Mouse (Mus musculus): ENCODE data around the gene Dpf2.

Gene Dpf2

DNA sequence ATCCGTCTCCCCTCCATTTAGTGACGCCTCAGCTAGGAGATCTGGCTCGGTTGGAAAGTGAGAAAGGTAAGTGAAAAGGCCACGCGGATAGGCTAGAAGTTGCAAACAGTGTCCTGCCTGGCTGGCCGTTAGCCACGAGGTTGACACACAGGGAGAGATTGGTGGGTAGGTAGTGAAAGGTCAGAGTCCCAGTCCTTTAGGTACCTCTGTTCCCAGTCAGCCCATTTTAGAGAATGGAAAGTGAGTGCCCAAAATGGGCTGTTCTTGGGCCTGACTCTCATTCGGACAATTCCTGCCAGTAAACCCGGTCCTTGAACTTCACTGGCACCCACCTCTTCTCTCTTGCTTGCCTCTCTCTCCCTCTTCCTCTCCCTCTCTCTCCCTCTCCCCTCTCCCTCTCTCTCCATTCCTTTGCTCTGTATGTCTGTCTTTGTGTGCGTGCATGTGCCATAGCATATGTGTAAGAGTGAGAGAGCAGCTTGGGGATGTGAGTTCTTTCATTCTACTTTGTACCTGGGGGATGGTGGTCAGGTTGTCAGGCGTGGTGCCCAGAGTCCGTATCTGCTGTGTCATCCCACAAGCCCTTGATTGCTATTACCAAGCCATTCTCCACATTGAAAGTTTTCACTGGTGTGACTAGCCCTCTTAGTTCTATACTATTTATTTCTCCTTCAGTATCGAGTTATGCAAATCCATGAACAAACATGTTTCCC, at the start of gene Dpf2:
Gene Dpf2 (minus strand): TSS at position 4 of the 713 bp plus-strand sequence.
- DNase-seq (ENCODE audit: low spot score in 2 of 2), result no peak

DNA sequence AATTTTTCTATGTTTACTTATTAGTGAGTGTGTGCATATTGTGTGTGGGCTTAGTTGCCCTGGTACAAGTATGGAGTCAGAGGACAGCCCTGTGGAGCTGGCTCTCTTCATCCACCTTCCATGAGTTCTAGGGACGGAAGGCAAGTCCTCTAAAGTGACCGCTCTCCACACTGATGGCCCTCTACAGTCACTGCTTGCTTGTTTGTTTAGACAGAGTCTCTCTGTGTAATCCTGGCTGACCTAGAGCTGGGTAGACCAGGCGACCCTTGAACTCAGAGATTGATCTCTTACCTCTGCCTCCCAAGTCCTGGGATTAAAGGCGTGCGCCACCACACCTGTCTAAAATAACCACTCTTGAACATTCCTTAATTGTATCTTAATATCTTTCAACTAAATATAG, 44.6 kb upstream of the Dpf2 start:
- DNase-seq (ENCODE audit: low spot score in 2 of 2), result no peak

DNA sequence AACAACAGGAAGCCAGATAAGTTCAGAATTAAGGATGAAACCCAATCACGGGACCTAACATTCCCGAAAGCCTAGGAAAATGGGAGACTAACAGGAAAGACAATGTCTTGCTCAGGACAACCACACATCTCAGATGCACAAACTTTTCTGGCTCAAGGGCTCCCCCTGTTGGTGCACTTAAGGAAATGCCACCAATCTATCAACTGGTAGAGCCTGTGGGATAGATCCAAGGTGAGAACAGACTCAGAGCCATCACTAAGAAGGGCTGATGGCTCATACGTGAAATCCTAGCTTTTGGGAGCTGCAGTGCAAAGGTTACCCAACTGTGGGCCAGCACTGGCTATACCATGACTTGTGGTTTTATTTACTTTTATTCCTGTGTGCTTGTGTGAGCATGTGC, 43.9 kb upstream of the Dpf2 start:
- DNase-seq (ENCODE audit: low spot score in 2 of 2), result peak; percentile 74 to 93

DNA sequence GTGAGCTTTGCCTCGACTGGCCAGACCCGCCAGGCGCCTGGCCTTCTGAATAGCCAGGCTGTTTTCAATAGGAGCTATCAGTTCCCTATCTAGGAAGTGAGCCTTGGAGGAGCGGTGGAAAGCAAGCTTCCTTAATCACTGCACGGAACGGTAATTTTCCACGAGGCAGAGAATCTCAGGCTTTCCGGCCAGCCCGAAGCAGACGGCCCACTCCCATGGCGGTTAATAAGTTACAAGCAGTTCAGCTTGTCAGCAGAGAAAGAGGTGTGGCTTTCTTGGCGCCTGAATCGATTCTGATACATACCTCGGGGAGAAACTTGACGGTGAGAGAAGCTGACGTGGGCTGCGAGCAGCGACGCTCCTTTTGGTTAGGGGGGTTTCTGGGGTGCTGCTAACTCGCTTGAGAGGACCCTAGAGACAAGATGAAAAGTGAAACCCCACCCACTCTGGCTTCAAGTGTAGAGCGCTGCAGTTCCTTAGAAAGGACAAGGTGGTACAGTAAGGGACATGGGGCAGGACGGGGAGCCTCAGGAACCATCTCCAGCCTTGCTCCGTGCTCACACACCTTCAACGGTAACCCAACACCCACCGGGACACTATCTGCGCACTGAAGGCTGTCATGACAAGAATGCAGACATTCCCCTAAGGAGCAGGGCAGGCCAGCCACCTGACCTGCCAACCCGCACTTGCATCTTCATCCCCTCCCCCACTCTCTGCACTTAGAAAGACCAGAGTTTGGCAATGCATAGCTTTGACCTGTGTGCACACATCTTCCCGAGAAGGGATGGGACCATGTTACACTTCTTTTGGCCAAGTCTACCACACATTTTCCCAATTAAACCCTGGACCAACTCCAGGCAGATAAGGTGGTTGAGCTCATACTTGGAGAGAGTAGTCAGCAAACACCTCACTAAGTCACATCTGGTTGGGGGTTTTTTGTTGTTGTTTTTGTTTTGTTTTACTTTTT, 43.2 kb upstream of the Dpf2 start:
- DNase-seq (ENCODE audit: low spot score in 2 of 2), result no peak

DNA sequence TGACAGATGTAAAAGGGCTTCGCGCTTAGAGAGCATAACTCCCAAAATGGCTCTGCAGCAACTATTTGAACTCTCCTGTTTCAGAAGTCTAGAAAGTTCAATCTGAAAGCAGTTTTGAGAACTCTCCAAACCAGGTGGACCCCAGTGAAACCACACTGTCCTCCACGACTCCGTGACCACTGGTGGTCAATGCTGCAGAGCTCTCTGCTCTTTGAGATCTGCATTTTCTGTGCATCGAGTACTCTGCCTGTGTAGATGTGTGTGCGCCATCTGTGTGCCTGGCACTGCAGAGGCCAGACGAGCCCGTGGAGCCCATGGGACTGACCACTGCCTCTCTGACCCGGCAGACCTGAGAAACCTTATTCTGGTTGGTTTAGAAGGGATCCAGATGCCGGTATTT, 42.1 kb upstream of the Dpf2 start:
- DNase-seq (ENCODE audit: low spot score in 2 of 2), result no peak

DNA sequence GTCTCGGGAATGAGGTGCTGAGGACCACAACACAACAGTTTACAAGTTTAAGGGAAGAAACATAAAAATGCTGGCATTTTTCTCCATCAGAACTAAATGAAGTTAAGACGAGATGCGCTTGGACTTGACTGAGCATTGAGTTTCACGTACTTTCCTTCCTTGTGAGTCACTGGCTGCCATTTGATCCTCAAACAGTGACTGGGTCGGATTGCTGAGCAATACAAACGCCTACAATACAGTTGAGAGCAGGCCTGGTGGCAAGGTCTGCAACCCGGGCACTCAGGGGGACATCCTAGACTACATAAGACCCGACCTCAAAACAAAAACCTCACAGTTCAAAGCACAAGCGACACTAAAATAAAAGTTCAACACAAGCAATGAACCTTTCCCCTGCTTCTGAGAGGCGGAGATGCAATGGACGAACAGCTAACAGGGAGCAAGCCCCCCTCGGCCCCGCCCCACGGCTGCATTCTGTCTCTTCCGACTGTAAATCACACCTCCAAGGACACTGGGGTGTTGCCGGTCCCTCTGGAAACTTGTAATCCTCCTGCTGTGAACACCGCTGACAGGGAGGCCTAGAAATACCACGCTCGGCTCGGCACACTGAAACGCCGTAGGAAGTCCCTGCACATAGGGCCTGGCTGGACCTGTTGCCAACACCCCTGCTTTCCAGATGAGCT, 41.4 kb upstream of the Dpf2 start:
- no peak for DNase-seq (ENCODE audit: low spot score in 2 of 2)

DNA sequence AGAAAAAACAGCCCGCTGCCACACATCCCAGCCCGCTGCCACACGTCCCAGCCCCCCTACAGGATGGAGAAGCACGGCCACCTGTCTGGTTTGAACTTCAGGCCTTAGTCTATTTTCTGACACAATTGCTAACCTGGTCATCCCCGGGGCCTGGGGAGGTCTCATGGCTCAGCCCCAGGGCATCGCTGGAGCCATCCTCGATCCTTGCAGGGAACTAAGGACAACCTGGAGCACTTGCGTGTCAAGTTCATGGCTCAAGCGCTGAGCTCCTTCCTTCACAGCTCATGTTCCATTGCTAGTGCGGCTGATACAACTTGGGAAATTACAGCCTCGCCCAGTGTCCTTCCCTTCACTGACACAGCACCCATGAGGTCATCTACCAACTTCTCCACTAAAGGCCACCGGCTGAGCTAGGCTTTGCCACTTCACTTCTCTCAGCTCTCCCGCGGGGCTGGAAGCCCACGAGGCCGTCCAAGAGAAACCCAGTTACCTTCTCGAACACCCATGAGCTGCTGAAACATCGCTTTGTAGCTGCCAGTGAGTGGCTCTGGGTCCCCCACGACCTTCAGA, 40.5 kb upstream of the Dpf2 start:
- no peak for DNase-seq (ENCODE audit: low spot score in 2 of 2)

DNA sequence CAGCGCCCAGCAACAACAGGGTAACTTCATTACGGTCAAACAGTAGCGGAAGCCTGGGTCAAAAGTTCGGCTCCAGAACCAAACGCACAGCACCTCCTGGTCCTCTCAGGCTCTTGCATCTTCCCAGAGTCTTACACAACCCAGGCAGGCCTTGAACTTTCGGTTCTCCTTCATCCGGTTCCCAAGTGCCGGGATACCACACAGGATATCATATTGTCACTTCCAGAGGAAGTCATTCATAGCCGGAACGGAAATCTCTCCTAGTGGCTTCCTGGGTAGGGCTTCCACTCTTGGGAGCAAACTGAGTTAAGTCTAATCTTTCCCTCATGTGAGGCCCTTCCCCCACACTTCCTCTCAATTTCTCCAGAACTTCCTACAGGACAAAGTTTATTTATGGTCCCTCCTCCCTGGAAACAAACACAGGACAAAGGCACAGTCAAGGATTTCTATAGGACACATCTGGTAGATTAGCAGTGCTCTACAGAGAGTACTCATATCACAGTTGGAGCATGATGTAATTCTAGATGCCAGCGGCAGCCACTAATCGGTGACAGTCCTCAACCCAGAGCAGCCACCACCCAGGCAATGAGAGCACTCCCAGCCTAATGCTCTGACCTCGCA, 39.4 kb upstream of the Dpf2 start:
- no peak for DNase-seq (ENCODE audit: low spot score in 2 of 2)

DNA sequence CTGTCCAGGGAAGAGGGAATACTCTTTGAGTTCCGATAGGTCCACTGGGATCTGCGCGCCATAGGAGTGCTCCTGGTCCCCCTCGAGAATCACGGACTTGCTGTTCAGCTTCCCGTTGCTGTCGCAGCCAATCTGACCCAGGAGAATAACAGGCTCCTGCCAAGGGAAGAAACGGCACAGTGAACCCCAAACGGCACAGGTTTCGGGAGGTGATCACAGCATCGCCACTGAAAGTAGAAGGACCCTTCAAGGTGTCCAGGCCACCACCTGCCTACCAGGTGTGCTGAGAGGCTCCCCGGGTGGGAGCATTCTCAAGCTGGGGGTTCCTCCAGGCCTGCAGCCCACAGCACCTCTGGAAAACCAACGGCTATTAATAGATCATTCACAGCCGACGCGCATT, 38.8 kb upstream of the Dpf2 start:
- no peak for DNase-seq (ENCODE audit: low spot score in 2 of 2)

DNA sequence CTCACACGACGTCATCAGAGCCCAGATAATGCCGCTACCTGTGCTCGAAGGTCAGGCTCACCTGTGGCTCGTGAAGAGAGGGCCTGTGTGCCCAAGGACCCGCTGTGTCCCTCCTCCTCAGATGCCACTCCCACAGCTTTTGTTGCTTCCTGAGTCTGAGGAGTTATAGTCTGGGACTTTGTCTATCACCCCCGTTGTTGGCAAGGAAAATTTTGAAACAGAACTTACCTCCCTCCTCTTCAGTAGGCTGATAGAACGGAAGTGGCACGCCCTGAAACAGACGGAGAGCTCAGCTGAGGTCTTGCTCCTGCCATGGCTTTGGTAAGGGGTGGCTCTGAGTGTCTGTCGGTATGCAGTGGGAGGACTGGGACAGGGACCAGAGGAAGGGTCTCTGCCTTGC, 37.4 kb upstream of the Dpf2 start:
- DNase-seq (ENCODE audit: low spot score in 2 of 2), result no peak

DNA sequence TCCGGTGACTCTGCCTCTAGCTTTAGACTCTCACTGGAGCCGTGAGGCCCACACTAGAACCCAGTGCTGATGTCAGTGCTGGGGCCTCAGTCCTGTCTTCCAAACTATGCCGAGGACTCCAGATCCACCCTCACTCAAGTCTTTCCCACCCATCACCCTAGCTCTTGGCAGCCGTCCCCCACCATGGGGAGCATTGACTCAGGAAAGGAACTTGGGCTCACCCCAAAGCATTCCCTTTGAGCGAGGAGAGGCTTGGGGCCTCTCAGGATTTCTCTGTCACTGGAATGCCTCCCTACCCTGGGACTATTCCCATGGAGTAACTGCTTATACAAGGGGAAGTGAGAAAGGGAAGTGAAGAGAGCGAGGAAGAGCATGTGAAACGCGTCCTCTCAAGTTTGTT, 33.1 kb upstream of the Dpf2 start:
- DNase-seq (ENCODE audit: low spot score in 2 of 2), result no peak

DNA sequence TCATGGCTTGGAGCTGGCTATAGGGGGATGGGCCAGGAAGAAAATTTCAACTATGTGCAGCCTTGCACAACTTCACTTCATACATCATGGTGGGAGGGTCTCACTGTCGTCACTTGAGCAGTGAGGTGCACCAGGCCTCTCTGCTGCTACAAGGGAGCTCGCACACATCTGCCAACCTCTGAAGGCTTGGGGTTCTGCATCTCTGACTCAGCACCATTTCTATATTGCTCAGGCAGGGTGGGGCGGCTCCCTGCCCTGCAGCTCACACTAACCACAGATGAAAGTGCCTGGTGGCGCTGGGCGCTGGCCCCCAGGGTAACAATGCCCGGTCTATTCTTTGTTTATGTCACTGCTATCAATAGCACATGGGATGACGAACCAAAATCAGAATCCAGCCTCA, 32.2 kb upstream of the Dpf2 start:
- no peak for DNase-seq (ENCODE audit: low spot score in 2 of 2)

DNA sequence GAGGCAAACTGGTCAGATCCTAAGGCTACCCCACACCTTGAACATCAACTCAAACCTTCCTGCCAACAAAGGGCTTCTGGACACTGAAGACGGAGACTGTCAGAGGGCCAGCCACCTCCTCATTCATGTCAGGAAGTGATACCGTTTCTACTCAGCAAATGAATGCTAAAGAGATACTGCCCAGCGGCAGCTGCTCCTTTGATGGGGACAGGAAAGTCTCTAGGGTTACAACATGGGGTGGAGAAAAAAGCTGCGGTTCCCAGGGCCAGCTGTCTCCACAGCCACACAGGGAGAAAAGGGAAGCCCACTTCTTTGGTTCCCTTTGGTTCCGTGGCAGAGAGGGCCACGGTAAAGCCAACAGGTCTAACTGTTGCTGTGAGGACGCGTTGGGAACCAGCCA, 31.3 kb upstream of the Dpf2 start:
- DNase-seq (ENCODE audit: low spot score in 2 of 2), result no peak

DNA sequence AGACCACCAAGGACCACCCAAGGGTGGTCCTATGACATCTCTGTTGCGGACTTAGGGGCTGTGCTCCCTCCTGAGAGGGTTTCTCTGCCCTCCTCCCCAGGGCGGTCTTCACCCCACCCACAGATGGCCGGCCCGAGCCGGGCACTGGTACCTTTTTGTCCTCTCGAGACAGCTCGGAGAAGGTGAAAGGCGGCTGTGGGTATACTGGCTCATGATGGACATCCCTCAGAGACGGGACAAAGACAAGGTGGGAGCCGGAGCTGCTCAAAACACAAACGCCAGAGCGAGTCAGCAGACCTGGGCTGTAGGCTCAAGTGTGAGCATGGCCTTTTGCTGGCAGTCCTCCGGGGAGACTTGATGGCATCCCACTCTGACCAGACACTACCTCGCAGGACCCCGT, 30.6 kb upstream of the Dpf2 start:
- DNase-seq (ENCODE audit: low spot score in 2 of 2), result peak in 1 of 2 experiments; percentile 60

DNA sequence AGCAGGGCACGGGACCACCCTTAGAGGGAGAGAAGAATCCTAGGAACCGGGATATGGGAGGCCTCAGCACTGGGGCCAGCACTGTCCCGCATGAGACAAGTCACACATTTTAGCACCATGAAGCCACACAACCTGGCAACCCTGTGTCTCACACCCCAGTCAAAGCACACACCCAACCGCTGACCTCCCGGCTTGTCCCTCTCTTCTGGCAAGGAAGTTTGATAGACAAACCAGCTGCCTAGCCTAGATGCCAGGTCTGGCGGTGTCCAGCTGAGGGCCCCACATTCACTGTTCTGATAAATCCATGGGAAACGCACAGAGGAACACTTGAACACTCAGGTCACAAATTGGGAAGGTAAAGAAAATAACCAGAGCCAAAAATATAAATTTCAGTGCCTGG, 29.8 kb upstream of the Dpf2 start:
- DNase-seq (ENCODE audit: low spot score in 2 of 2), result no peak

DNA sequence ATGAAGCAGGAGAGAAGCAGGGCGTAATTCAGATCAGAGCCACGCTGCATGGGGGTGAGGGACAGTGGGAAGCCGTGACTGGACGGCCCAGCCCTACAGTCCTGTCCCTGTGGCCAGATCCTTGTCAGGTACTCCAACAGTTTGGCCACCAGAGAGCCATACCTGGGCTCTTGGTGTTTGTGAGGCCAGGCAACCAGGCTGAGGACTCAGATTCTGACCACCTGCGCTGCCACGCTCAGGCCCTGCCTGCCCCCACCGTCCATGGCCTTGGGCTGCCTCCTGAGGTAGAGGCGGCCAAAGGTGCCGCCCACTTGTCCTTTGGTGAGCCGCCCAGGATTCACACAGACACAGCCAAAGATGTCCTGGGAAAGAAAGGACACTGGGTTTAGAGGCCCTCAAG, 27.8 kb upstream of the Dpf2 start:
- DNase-seq (ENCODE audit: low spot score in 2 of 2), result no peak

DNA sequence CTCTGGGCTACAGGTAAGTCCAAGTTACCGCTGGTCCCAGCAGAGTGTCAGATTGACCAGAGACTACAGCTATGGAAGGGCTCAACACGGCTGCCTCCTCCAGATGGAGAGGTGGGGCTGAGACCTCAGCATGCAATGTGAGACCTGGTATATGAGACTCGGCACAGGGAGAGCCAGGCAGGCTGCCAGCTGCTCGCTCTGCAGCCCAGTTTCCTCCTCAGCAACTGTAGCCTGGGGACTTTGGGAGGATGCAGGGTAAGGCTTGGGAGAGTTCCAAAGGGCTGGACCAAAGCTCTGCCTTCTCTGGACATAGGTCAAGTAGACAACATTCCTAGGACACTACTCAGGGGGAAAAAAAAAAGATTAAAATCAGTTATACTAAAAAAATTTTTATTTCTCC, 27.4 kb upstream of the Dpf2 start:
- no peak for DNase-seq (ENCODE audit: low spot score in 2 of 2)

DNA sequence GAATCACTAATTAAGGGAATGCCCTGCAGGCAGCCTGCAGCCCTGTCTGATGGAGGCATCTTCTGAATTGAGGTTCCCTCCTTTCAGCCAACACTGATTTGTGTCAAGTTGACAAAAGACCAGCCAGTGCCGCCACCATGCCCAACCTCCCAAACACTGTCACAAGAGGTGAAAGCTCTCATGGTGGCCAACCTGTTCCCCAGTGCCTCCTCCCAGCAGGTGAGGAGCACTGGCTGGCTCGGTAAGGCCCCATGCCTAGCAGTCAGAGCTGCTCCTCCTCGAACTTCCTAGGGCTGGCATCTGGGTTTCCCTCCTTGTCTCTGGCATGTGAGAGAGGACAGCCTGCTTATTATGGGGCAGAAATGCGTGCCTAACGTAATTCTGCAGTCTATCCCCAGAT, 26.9 kb upstream of the Dpf2 start:
- DNase-seq (ENCODE audit: low spot score in 2 of 2), result no peak

DNA sequence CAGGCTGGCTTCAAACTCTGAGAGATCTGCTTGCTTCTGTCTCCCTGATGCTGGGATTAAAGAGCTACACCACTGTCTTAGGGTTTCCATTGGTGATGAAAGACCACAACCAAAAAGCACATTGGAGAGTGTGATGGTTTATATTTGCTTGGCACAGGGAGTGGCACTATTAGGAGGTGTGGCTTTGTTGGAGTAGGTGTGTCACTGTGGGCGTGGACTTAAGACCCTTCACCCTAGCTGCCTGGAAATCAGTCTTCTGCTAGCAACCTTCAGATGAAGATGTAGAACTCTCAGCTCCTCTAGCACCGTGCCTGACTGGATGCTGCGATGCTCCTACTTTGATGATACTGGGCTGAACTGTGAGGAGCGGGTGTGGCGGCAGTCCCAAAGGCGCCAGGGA, 25.7 kb upstream of the Dpf2 start:
- DNase-seq (ENCODE audit: low spot score in 2 of 2), result no peak

DNA sequence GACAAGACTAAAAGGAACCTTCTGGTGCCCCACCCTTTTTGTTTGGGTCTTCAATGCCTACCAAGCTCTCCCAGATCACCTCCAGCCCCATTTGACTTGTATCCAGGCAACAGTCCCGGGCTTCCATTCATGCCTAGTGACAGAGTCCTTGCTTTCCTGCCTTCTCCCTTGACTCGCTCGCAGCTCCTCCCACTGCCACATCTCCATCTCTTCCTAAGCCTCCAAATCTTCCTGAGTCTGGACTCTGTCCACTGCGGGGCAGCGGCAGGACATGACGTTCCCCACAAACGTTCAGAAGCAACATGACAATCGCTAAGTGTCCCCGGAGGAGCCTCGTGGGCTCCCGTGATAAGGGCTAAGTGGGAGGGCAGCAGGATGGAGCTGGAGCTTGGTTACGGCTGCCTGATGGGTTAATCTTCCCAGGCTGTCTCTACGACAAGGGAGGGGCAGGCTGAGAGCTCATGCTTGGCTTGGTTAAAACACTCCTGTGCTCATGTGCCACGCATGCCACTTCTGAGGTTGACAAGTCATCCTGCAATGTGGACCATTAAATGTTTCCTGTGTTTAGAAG, 25.1 kb upstream of the Dpf2 start:
- no peak for DNase-seq (ENCODE audit: low spot score in 2 of 2)

DNA sequence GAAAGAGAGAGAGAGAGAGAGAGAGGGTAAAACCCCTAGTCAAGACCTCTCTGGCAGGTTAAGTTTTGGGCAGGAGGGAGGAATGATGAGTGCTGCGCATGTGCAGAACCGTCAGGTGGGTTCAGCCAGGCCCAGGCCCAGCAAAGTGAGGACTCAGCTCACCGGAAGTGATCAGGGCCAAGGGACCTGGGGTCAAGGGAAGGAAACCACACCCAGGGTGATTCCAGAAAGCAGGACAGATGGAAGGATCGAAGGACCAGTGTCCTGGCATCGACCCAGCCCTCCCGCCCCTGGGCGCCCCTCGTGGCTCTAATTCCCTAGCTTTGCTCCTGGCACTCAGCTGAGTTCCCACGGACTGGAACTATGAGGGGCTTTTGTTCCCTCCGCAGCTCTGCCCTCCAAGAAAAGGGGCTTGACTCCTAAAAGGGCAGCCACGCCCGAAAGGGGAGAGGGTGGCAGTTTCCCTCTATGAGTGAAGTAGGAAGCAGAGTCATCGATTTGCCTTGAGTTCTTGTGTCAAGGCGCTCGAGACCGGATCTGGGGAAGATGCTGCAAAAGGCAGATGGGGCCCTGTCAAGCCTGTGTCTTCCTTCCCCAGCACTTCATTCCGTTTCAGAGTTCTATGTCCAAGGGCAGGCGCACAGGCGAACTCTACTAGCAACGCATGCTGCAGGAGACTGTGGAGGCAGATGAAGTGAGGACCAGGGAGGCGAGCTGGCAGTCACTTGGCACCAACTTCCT, 24.5 kb upstream of the Dpf2 start:
- DNase-seq (ENCODE audit: low spot score in 2 of 2), result no peak
